Mouse (Mus musculus) layer of hippocampus, adult 2 months (tissue): ENCODE results near the gene Tbc1d25. TPM values are rescaled to one million over a fixed set of nuclear protein-coding genes. Genes with fewer than 3 reads are reported as not detected.
A peak's percentile ranks its signal among the peaks of the same experiment; 100 is the strongest.

Experiments used
- DNase-seq, 2 experiments: peaks; one replicate each; pipeline ENCODE4 v3.0.0; 2022; ENCODE audit warnings: low spot score in 2 of 2
- H3K27ac ChIP-seq: fragments of 200-600 bp; 2 replicates; pipeline ENCODE4 v1.8.1; 2022
- H3K4me3 ChIP-seq: fragments of 200-600 bp; 2 replicates; pipeline ENCODE4 v1.8.1; 2022; ENCODE audit warnings: mild to moderate bottlenecking
- CTCF ChIP-seq: fragments of 200-600 bp; conservative IDR thresholded peaks from 2 replicates; pipeline ENCODE4 v1.8.1; 2022; ENCODE audit warnings: antibody characterized with exemption, mild to moderate bottlenecking, moderate library complexity
- total RNA-seq, 2 experiments: library from RNA; stranded (reverse); gene quantifications; 2 replicates each; pipeline ENCODE4 v1.2.3; 2021

Gene Tbc1d25
- total RNA-seq, 2 experiments from 2014 or later = 13.5 to 13.6 TPM

GRCm38 (mm10) chrX:8205551-8205950, 29.6 kb upstream of the Tbc1d25 start:
- H3K27ac ChIP-seq = peak overlapping the region; percentile 95
- no peak for TF ChIP-seq CTCF
- peak in 1 of 2 experiments; percentile 13 for DNase-seq
- H3K4me3 ChIP-seq = peak overlapping the region; percentile 70

- TF ChIP-seq CTCF = no peak
- no peak for DNase-seq
- Histone ChIP-seq H3K4me3 (peak overlapping the region; percentile 70), H3K27ac (peak overlapping the region; percentile 95)
Measured at GRCm38 (mm10) chrX:8205088-8205487, 29.1 kb upstream of the Tbc1d25 start.

- Histone ChIP-seq H3K27ac (no peak overlapping the region), H3K4me3 (no peak overlapping the region)
- DNase-seq = no peak
- TF ChIP-seq CTCF = no peak
Measured at GRCm38 (mm10) chrX:8204076-8204475, 28.1 kb upstream of the Tbc1d25 start.

GRCm38 (mm10) chrX:8203105-8203504, 27.1 kb upstream of the Tbc1d25 start:
- DNase-seq = no peak
- no peak for TF ChIP-seq CTCF
- H3K27ac ChIP-seq = no peak overlapping the region
- H3K4me3 ChIP-seq = peak overlapping the region; percentile 18; the same call in 1 of the 2 replicates

- peak; percentile 64 to 78 for DNase-seq
- Histone ChIP-seq H3K4me3 (peak within 1 kb of the TSS; percentile 75), H3K27ac (peak within 1 kb of the TSS; percentile 92)
- no peak for TF ChIP-seq CTCF
Measured at GRCm38 (mm10) chrX:8193419-8193723, 17.4 kb upstream of the Tbc1d25 start, which contains the start of gene Ebp. Gene Ebp (minus strand): TSS chrX:8193512.

- Histone ChIP-seq H3K27ac (peak overlapping the region; percentile 92), H3K4me3 (peak overlapping the region; percentile 75)
- peak; percentile 69 to 86 for DNase-seq
- TF ChIP-seq CTCF = no peak; the same call in 1 of the 2 replicates
Measured at GRCm38 (mm10) chrX:8192640-8193418, 16.8 kb upstream of the Tbc1d25 start.

- no peak for TF ChIP-seq CTCF
- H3K27ac ChIP-seq = peak overlapping the region; percentile 92
- DNase-seq = no peak
- H3K4me3 ChIP-seq = peak overlapping the region; percentile 75
Measured at GRCm38 (mm10) chrX:8192126-8192639, 16.2 kb upstream of the Tbc1d25 start.

- no peak for TF ChIP-seq CTCF
- no peak overlapping the region for H3K27ac ChIP-seq
- no peak overlapping the region for H3K4me3 ChIP-seq
- no peak for DNase-seq
Measured at GRCm38 (mm10) chrX:8182871-8183540, 7.0 kb upstream of the Tbc1d25 start.

- DNase-seq = no peak
- H3K4me3 ChIP-seq = no peak overlapping the region
- TF ChIP-seq CTCF = no peak
- H3K27ac ChIP-seq = no peak overlapping the region
Measured at GRCm38 (mm10) chrX:8179646-8180045, 3.7 kb upstream of the Tbc1d25 start.

- DNase-seq = no peak
- Histone ChIP-seq H3K4me3 (no peak overlapping the region), H3K27ac (no peak overlapping the region)
- TF ChIP-seq CTCF = no peak
Measured at GRCm38 (mm10) chrX:8178871-8179270, 2.9 kb upstream of the Tbc1d25 start.

GRCm38 (mm10) chrX:8175169-8175503, 845 bp downstream of the Tbc1d25 start:
- Histone ChIP-seq H3K4me3 (peak overlapping the region; percentile 72), H3K27ac (peak overlapping the region; percentile 88; the same call in 1 of the 2 replicates)
- TF ChIP-seq CTCF = no peak
- DNase-seq = no peak

- H3K4me3 ChIP-seq = no peak overlapping the region
- no peak overlapping the region for H3K27ac ChIP-seq
- TF ChIP-seq CTCF = no peak
- DNase-seq = no peak
Measured at GRCm38 (mm10) chrX:8167716-8168647, 8.0 kb downstream of the Tbc1d25 start.

- Histone ChIP-seq H3K4me3 (no peak overlapping the region), H3K27ac (0 out of 2 replicates have a peak overlapping the region, but pooled peaks have one; percentile 48)
- no peak for TF ChIP-seq CTCF
- no peak for DNase-seq
Measured at GRCm38 (mm10) chrX:8164471-8164870, 11.5 kb downstream of the Tbc1d25 start.
